Mouse (Mus musculus) hindbrain, embryonic 10.5 days (tissue): ENCODE results near the gene Efr3b. TPM values are rescaled to one million over a fixed set of nuclear protein-coding genes. Genes with fewer than 3 reads are reported as not detected.
"Not testable (repeated sequence)": the region's sequence is repeated elsewhere in the genome, so short reads cannot be mapped to it uniquely, and the experiment has no call there.

Source experiments
- DNase-seq: peaks from one replicate; pipeline ENCODE4 v3.0.0-alpha.2; 2017; ENCODE audit warnings: low spot score
- H3K27ac ChIP-seq: fragments of 300-500 bp; sonication (generic); 2 replicates; pipeline ENCODE4 v1.5.1; 2016; ENCODE audit warnings: mild to moderate bottlenecking, moderate library complexity
- H3K27me3 ChIP-seq: fragments of 300-500 bp; sonication (generic); 2 replicates; pipeline ENCODE4 v1.6.1; 2016; ENCODE audit warnings: mild to moderate bottlenecking; ENCODE audit not compliant: poor library complexity, insufficient read depth, severe bottlenecking
- H3K36me3 ChIP-seq: fragments of 300-500 bp; sonication (generic); 2 replicates; pipeline ENCODE4 v1.6.1; 2016; ENCODE audit warnings: mild to moderate bottlenecking, moderate library complexity
- H3K4me1 ChIP-seq: fragments of 300-500 bp; sonication (generic); replicated peaks from 2 replicates; pipeline ENCODE4 v1.6.1; 2016; ENCODE audit warnings: mild to moderate bottlenecking
- H3K4me3 ChIP-seq: fragments of 300-500 bp; sonication (generic); 2 replicates; pipeline ENCODE4 v1.5.1; 2016; ENCODE audit warnings: mild to moderate bottlenecking, moderate library complexity
- H3K9me3 ChIP-seq: fragments of 300-500 bp; sonication (generic); 2 replicates; pipeline ENCODE4 v1.6.1; 2016; ENCODE audit warnings: mild to moderate bottlenecking, moderate library complexity
- WGBS: fragments of 180-500 bp; shearing (Covaris S2); methylation state at CpG from one replicate; pipeline ENCODE4 v1.1.7; 2016; 5-methylcytosine and 5-hydroxymethylcytosine counted together
- polyA plus RNA-seq: library from polyadenylated mRNA; unstranded; fragments of >200 nt; fragmentation: Nextera tagmentation; extraction: Ambion mirVana; gene quantifications from 2 replicates; pipeline ENCODE4 v1.2.1, GENCODE M21; 2016

Gene Efr3b
- polyA plus RNA-seq, 1 experiment from 2014 or later = 16.5 TPM

DNA sequence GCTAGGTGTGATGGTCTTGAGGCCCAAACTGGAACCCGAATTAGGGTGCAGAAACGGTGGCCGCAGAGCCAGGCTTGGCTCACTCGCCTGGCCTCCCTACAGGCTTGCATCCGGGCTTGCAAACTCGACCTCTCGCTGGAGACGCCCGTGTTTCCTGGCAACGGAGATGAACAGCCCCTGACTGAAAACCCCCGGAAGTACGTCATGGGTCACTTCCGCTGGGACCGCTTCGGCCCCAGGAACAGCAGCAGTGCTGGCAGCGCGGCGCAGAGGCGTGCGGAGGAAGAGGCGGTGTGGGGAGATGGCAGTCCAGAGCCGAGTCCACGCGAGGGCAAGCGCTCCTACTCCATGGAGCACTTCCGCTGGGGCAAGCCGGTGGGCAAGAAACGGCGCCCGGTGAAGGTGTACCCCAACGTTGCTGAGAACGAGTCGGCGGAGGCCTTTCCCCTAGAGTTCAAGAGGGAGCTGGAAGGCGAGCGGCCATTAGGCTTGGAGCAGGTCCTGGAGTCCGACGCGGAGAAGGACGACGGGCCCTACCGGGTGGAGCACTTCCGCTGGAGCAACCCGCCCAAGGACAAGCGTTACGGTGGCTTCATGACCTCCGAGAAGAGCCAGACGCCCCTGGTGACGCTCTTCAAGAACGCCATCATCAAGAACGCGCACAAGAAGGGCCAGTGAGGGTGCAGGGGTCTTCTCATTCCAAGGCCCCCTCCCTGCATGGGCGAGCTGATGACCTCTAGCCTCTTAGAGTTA lies 78.7 kb downstream of the Efr3b start:
- 4% methylated on average over 53 of the region's 53 CpGs for WGBS
- Histone ChIP-seq H3K4me3 (peak overlapping the region; percentile 71), H3K36me3 (peaks cover 4% of the 10 kb centered on the region; the same call in 1 of the 2 replicates)

DNA sequence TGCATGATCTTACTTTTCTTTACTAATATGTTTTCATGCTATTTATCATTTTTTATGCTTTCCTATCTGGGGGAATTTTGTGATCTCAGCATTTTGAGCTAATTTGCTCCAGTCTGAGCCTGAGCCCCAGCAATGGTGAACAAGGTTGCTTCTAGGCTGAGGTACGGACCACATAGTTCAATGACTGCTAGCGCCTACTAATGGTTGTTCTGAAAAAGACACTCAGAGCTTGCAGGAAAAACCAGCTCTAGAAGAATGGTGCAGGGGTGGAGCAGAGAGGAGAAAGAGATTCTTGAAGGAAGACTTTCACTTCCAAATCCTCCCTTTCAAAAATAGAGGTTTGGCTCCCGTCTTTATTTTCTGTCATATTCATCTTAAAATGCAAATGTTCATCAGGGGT lies 82.4 kb downstream of the Efr3b start:
- WGBS = 23% methylated on average over 3 of the region's 3 CpGs
- H3K4me3 ChIP-seq = no peak overlapping the region
- DNase-seq = no peak

More for the DNA sequence above, 78.7 kb downstream of the Efr3b start:
- Histone ChIP-seq H3K4me1 (peaks cover 15% of the 10 kb centered on the region), H3K9me3 (no peaks in the 10 kb centered on the region), H3K27me3 (peaks cover 20% of the 10 kb centered on the region), H3K27ac (peak overlapping the region; percentile 96)
- peak; percentile 96 for DNase-seq

DNA sequence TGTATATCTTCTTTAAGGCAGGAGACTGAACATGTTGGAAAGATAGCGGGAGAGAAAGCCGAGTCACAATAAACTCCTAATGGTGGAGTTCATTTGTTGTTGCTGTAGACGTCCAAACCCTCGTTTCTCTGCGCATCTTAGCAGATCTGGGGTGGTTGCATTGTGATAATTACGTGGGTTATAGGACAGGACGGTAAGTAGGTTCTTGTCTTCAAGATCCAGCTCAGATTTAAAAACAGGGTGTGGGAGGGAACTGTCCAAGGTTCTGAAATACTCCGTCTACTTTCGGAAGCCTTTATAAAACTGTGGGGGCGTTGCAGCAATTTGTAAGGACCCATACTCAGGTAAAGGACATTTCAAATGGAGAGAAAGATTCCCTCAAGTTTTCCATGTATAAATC lies 83.3 kb downstream of the Efr3b start:
- no peak for DNase-seq
- Histone ChIP-seq H3K27ac (no peak overlapping the region), H3K4me3 (no peak overlapping the region), H3K9me3 (no peaks in the 10 kb centered on the region), H3K36me3 (no peaks in the 10 kb centered on the region), H3K27me3 (peaks cover 42% of the 10 kb centered on the region), H3K4me1 (peaks cover 14% of the 10 kb centered on the region)
- WGBS = 35% methylated on average over 10 of the region's 10 CpGs

More for the DNA sequence above, 82.4 kb downstream of the Efr3b start:
- no peak overlapping the region for H3K27ac ChIP-seq
- no peaks in the 10 kb centered on the region for H3K36me3 ChIP-seq
- H3K9me3 ChIP-seq = no peaks in the 10 kb centered on the region
- peaks cover 42% of the 10 kb centered on the region for H3K27me3 ChIP-seq
- H3K4me1 ChIP-seq = peaks cover 19% of the 10 kb centered on the region

DNA sequence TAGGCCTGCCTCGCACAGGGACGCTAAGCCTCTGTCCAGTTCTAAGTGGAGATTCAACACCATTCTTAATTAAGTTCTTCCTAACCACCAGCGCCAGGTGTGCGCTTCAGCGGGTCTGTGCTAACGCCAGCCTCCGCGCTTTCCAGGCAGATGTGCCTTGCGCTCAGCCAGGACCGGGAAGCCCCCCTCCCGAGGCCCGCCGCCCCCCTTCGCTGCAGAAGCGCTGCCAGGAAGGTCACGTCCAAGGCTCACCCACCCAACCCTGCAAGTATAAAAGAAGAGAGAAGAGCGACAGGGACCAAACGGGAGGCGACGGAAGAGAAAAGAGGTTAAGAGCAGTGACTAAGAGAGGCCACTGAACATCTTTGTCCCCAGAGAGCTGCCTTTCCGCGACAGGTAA lies 84.1 kb downstream of the Efr3b start, which contains the start of gene Pomc:
TSS of gene Pomc (plus strand) at position 301 of the 400 bp plus-strand sequence.
- Histone ChIP-seq H3K36me3 (no peaks in the 10 kb centered on the region), H3K4me3 (no peak within 1 kb of the TSS), H3K27ac (no peak within 1 kb of the TSS), H3K4me1 (peaks cover 7% of the 10 kb centered on the region), H3K27me3 (peaks cover 42% of the 10 kb centered on the region), H3K9me3 (no peaks in the 10 kb centered on the region)
- WGBS = 18% methylated on average over 22 of the region's 22 CpGs
- no peak for DNase-seq

DNA sequence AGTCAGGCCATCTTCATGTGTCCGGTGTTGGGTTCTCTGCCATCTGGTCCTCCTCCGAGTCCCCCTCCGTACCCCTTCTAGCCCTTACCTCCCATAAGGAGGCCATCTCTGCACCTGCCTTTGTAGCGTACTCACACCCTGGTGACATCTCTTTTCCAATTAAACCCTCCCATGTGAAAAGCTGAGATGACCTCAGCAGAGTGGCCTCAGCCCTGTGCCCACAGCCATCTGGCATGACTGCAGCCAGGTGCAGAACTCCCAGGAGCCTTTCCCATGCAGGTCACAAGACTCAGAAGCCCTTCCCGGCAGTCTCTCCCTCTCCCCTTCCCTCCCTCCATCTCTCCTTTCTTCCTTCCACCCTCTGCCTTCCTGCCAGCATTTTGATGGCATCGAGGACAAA lies 91.2 kb downstream of the Efr3b start:
- WGBS = 72% methylated on average over 6 of the region's 6 CpGs
- Histone ChIP-seq H3K27me3 (peaks cover 21% of the 10 kb centered on the region; the same call in 1 of the 2 replicates), H3K9me3 (no peaks in the 10 kb centered on the region), H3K36me3 (no peaks in the 10 kb centered on the region), H3K4me1 (peaks cover 21% of the 10 kb centered on the region), H3K27ac (no peak overlapping the region), H3K4me3 (no peak overlapping the region)
- DNase-seq = no peak

DNA sequence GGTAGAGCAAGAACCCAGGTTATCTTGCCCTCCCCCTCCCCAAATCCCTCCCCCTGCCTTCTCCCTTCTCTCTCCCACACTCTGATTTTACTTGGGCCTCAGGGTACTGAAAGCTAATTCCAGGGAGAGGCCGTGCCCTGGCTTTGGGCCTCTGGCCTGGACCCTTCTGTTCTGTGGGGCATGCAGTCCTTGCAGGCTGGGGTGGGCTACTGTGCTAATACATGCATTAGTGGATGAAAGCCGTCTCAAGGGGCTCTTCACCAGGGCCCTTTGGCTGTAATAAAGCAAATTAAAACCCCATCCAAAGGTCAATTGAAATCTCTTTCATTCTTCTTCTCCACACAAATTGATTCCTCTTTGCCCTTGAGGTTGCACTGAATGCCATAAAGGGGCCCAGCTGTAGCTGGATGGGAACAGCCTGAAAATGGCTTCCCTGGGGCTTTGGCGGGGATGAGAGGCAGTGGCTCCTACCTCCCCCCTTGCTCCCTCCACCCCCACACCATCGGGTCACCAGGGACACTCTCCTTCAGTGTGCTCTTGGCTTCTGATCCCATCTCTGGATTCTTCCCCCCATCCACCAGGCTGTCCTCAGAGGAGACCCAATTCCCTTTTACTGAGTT lies 94.2 kb downstream of the Efr3b start:
- Histone ChIP-seq H3K4me3 (no peak overlapping the region), H3K27ac (peak overlapping the region; percentile 23; the same call in 1 of the 2 replicates), H3K27me3 (peaks cover 29% of the 10 kb centered on the region; the same call in 1 of the 2 replicates), H3K9me3 (no peaks in the 10 kb centered on the region), H3K36me3 (no peaks in the 10 kb centered on the region), H3K4me1 (peaks cover 30% of the 10 kb centered on the region)
- WGBS = 45% methylated on average over 4 of the region's 4 CpGs
- DNase-seq = peak; percentile 29

DNA sequence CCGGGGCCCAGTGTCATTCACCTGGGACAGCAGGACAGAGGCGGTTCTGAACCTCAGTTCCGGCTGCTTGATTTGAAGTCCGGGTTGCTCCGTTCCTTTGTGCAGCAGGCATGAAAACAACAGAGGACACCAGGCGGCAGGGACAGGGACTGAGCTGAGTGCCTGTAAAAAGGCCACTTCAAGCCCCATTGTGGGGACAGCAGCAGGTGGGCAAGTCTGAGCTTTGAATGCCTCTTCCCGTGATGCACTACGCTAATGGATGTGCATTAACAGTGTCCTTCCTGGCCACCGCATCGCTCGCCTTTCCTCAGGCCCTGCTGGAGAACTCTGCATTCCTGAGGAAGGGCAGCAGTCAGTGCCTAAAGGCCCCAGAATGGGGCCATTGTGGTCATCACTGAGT lies 96.7 kb downstream of the Efr3b start:
- peak; percentile 45 for DNase-seq
- H3K4me3 ChIP-seq = peak overlapping the region; percentile 18; the same call in 1 of the 2 replicates
- peak overlapping the region; percentile 51 for H3K27ac ChIP-seq
- peaks cover 24% of the 10 kb centered on the region for H3K4me1 ChIP-seq
- H3K36me3 ChIP-seq = no peaks in the 10 kb centered on the region
- 14% methylated on average over 11 of the region's 11 CpGs for WGBS
- H3K27me3 ChIP-seq = peaks cover 19% of the 10 kb centered on the region; the same call in 1 of the 2 replicates
- no peaks in the 10 kb centered on the region for H3K9me3 ChIP-seq

DNA sequence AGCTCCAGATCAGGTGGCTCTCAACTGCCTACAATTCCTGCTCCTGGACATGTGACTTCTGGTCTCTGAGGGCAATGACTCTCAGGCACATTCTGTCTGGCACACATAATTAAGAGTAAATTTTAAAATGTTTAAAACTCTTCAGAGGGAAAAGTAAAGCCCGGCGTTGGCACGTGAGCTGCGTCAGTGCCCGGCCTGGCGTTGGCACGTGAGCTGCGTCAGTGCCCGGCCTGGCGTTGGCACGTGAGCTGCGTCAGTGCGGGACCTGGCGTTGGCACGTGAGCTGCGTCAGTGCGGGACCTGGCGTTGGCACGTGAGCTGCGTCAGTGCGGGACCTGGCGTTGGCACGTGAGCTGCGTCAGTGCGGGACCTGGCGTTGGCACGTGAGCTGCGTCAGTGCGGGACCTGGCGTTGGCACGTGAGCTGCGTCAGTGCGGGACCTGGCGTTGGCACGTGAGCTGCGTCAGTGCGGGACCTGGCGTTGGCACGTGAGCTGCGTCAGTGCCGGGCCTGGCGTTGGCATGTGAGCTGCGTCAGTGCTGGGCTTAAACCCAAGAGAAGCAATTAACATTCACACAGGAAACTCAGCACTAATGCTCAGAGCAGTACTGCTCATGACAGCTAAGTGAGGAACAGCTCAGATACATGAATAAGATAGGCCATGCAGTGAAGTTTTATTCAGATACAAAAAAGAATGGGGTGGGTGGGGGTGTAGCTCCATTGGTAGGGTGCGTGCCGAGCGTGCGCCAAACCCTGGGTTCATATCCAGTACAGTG lies 108.4 kb downstream of the Efr3b start:
- H3K4me3 ChIP-seq, H3K27me3 ChIP-seq, H3K9me3 ChIP-seq, DNase-seq, H3K36me3 ChIP-seq, H3K27ac ChIP-seq, H3K4me1 ChIP-seq: not testable (repeated sequence)
- 89% methylated on average over 41 of the region's 47 CpGs for WGBS

DNA sequence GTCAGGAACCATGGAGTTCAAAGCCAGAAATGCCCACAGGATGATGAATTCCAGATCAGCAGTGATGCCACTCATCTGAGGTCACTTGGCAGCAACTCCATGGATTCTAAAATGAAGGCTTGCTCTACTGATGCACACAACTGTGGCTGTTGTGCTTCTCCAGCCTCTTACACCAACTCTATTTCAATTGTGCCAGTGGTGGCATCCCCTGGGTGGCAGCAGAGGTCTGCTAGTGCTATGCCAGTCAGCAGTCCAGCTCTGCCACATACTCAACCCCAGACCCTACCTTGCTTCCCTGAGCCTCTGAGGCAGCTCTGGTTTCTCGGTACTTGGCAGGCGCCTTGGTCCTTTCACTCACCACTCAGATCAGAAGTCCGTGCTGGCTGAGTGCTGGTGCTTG lies 109.9 kb downstream of the Efr3b start:
- H3K27ac ChIP-seq = no peak overlapping the region
- no peaks in the 10 kb centered on the region for H3K9me3 ChIP-seq
- no peaks in the 10 kb centered on the region; the same call in 1 of the 2 replicates for H3K27me3 ChIP-seq
- no peak overlapping the region for H3K4me3 ChIP-seq
- H3K4me1 ChIP-seq = no peaks in the 10 kb centered on the region
- no peaks in the 10 kb centered on the region for H3K36me3 ChIP-seq
- WGBS = 80% methylated on average over 3 of the region's 3 CpGs
- DNase-seq = no peak

DNA sequence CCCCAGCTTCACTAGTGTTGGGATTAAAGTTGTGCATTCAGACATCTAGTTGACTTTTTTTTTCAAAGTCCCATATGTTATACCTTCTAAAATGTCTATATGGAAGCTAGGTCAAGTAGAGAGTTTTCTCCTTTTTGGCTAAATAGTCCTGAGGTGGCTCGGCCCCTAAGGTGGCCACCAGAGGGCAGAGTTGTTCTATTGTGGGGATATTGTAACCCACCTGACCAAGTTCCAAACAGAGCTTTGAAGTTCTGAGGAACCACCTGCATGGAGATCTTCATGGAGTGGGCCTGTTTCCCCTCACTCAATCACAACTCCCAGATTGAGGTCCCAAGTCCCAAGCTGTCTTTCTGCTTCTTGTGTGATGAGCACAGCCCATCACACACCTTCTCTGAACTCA lies 112.6 kb downstream of the Efr3b start:
- no peaks in the 10 kb centered on the region for H3K9me3 ChIP-seq
- DNase-seq = peak; percentile 55
- peaks cover 4% of the 10 kb centered on the region; the same call in 1 of the 2 replicates for H3K4me1 ChIP-seq
- no peaks in the 10 kb centered on the region for H3K36me3 ChIP-seq
- 6% methylated on average over 1 of the region's 1 CpGs for WGBS
- H3K27ac ChIP-seq = no peak overlapping the region
- no peak overlapping the region for H3K4me3 ChIP-seq
- no peaks in the 10 kb centered on the region; the same call in 1 of the 2 replicates for H3K27me3 ChIP-seq

DNA sequence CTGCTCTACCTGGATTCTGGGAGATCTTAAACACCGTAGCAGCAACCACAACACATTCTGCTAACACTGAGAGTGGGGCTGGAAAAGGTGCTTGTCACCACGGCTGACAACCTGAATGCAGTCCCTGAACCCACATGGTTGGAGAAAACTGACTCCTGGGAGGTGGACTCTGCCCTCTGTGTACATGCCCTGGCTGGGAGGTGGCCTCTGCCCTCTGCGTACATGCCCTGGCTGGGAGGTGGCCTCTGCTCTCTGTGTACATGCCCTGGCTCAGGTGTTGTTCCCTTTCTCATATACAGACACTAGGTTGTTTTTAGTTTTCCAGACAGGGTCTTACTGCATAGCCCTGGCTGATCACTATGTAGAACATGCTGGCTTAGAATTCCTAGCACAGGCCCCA lies 119.3 kb downstream of the Efr3b start:
- WGBS = 78% methylated on average over 3 of the region's 3 CpGs
- no peaks in the 10 kb centered on the region for H3K27me3 ChIP-seq
- H3K4me1 ChIP-seq = peaks cover 18% of the 10 kb centered on the region
- H3K4me3 ChIP-seq = no peak overlapping the region
- no peak for DNase-seq
- no peak overlapping the region for H3K27ac ChIP-seq
- H3K9me3 ChIP-seq = no peaks in the 10 kb centered on the region
- H3K36me3 ChIP-seq = no peaks in the 10 kb centered on the region

DNA sequence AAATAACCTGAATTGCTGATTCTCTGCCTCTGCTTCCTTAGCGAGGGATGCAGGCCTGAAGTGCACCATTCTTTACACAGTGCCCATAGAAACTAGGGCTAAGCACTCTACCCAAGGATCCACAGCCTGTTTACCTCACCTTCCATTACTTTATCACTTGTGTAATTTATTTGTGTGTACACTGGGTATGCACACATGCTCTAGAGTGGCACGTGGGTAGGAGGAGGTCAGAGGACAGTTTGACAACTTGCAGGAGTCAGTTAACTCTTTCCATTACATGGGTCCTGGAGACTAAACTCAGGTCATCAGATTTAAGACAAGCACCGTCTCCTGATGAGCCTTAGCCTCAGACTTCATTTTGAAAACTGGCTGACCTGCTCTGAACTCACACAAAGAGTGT lies 120.1 kb downstream of the Efr3b start:
- Histone ChIP-seq H3K36me3 (no peaks in the 10 kb centered on the region), H3K27me3 (no peaks in the 10 kb centered on the region), H3K4me1 (peaks cover 18% of the 10 kb centered on the region), H3K9me3 (no peaks in the 10 kb centered on the region), H3K27ac (no peak overlapping the region), H3K4me3 (no peak overlapping the region)
- WGBS = 79% methylated on average over 3 of the region's 3 CpGs
- DNase-seq = no peak
